Mouse (Mus musculus) spleen, adult 2 months (tissue): ENCODE measurements at regions not wholly inside any gene's neighbourhood (a gene's known extent, or its start where the extent isn't known, plus 50 kb on each side); places are given as distances from the start of the nearest gene placed in this dataset.

Source experiments
- CTCF ChIP-seq: fragments of 200-500 bp; IDR thresholded peaks from 2 replicates; pipeline ENCODE4 v1.5.1; 2011; ENCODE audit warnings: mild to moderate bottlenecking, inconsistent platforms; ENCODE audit not compliant: insufficient read depth, insufficient read length, insufficient replicate concordance; ENCODE audit errors: extremely low read depth
- POLR2A ChIP-seq: fragments of 200-500 bp; IDR thresholded peaks from 2 replicates; pipeline ENCODE4 v1.6.1; 2011; ENCODE audit warnings: low read depth, low read length, inconsistent platforms

- TF ChIP-seq CTCF (no peak), POLR2A (no peak)
These were observed 94.2 kb upstream of the Lef1 start for GRCm38 (mm10) chr3:131016104-131016503.
